Mouse (Mus musculus): Measurements from ENCODE around the gene Gm6993. TPM values are rescaled to one million over a fixed set of nuclear protein-coding genes. Genes with fewer than 3 reads are reported as not detected.

Gm6993 gene
- polyA plus RNA-seq, 1 experiment from 2014 or later: not detected

DNA sequence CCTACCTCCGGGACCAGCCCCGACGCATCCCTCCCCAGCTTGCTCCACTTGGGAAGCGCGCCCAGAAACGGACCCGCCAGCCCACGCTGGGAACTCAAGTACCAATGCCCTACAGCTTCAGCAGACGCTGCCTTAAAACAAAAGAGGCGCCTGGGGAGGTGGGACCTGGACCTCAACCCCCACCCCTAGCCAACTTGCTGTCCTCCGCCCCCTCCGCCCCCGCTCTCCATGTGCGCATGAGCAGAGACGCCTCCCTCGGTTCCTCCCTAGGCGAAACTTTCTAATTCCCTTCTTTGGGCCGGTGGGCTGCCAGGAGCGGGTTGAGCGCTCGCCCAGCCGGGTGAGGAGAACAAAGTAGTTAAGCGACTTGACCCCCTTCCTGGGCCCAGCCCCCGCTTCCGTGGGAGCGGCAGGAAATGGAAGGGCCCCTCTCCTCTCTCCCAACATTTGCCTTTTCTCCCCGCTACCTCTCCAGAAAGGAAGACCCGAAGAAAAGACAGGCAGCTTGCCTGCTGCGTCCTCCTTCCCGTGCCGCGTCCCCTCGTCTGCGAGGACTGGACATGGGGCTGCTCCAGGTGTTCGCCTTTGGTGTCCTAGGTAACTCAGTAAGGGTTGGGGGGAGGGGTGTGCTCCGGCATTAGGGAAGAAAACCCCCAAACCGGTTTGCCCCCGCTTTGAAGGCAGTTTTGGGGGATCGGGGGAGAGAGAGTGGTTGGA lies 24.6 kb downstream of the Gm6993 start, which contains the start of gene Lamb1:
TSS of gene Lamb1 (plus strand) at position 230 of the 717 bp plus-strand sequence.
- peak within 1 kb of the TSS; percentile 90 for H3K4me2 ChIP-seq (replicated peaks; ENCODE audit: low read depth)
- H3K27ac ChIP-seq (replicated peaks): peak within 1 kb of the TSS; percentile 79
- DNase-seq (ENCODE audit: low spot score) (peak; percentile 73), ATAC-seq (ENCODE audit: low FRiP score, low TSS enrichment) (peak; percentile 39; the same call in 1 of the 2 replicates)
- TF ChIP-seq CTCF (IDR thresholded peaks at IDR 0.05; ENCODE audit: low read depth) (no peak), EP300 (optimal IDR thresholded peaks at IDR 0.05) (no peak)
- H3K9me3 ChIP-seq (ENCODE audit: control insufficient read depth, low read length): no peaks in the 10 kb centered on the region
- peak within 1 kb of the TSS; percentile 76 for H3K4me3 ChIP-seq (ENCODE audit: low read depth, low read length)
- no peaks in the 10 kb centered on the region for H3K27me3 ChIP-seq (ENCODE audit: control insufficient read depth, insufficient read depth, low read length)
- 2% methylated on average over 38 of the region's 39 CpGs for WGBS
- no peaks in the 10 kb centered on the region for H3K4me1 ChIP-seq (replicated peaks; ENCODE audit: control insufficient read depth, insufficient read depth)
- peak within 1 kb of the TSS; percentile 71 for H3K9ac ChIP-seq (ENCODE audit: low read length)
- no peaks in the 10 kb centered on the region for H3K36me3 ChIP-seq (ENCODE audit: control insufficient read depth, insufficient read depth, low read length)

DNA sequence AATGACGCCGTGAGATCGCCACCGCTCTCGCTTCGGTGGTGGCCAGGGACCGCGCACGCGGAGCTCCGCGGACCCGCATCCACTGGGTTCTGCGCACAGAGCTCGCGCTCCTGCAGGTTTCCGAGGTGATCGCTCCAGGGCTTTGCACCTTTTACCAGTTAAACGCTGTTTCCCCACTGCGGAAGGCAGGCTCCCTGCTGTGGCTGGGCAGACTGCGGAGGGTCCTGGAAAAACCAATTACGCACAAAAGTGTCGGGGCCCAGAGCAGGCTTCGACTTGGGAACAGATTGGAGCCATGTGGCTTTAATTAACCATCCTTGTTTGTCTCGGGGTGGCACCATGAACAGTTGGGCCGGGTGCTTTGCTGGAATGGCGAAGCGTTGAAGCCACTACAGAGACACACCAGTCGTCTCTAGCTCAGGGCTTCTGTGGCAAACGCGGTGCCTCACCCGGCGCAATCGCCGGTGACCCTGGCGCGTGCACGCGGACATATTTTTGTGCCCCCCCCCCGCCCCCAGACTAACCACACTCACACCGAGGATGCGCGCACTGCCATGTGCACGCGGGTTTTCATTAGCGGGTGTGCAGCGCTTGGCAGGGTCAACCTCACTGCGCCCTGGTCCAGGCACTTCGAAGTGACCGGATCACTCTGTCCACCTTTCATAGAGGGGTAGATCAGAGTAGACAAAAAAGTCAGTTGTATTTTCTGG lies 25.3 kb downstream of the Gm6993 start:
- Histone ChIP-seq H3K4me1 (replicated peaks; ENCODE audit: control insufficient read depth, insufficient read depth) (no peaks in the 10 kb centered on the region), H3K27me3 (ENCODE audit: control insufficient read depth, insufficient read depth, low read length) (no peaks in the 10 kb centered on the region), H3K4me2 (replicated peaks; ENCODE audit: low read depth) (peak overlapping the region; percentile 90), H3K36me3 (ENCODE audit: control insufficient read depth, insufficient read depth, low read length) (peaks cover 2% of the 10 kb centered on the region; the same call in 1 of the 2 replicates), H3K27ac (replicated peaks) (peak overlapping the region; percentile 79), H3K9me3 (ENCODE audit: control insufficient read depth, low read length) (no peaks in the 10 kb centered on the region), H3K4me3 (ENCODE audit: low read depth, low read length) (peak overlapping the region; percentile 76), H3K9ac (ENCODE audit: low read length) (peak overlapping the region; percentile 71)
- under 1% methylated on average over 50 of the region's 50 CpGs for WGBS
- peak; percentile 33 for DNase-seq (ENCODE audit: low spot score)
- ATAC-seq (ENCODE audit: low FRiP score, low TSS enrichment): peak; percentile 47; the same call in 1 of the 2 replicates
- no peak for TF ChIP-seq CTCF (IDR thresholded peaks at IDR 0.05; ENCODE audit: low read depth)
- no peak for TF ChIP-seq EP300 (optimal IDR thresholded peaks at IDR 0.05)

DNA sequence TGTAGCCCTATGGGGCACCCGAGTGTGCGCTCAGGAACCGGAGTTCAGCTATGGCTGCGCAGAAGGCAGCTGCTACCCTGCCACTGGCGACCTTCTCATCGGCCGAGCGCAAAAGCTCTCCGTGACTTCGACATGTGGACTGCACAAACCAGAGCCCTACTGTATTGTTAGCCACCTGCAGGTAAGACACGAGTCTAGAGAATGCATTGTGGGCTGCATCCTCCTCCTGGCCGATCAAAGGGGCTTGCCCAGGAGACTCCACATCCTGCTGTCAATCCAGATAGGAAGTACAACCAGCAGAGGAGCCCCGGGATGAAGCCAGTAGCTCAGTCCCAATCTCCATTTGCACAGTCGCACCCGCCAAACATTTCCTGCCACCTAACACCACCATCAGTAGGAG lies 26.1 kb downstream of the Gm6993 start:
- H3K27ac ChIP-seq (replicated peaks): no peak overlapping the region
- H3K27me3 ChIP-seq (ENCODE audit: control insufficient read depth, insufficient read depth, low read length): no peaks in the 10 kb centered on the region
- peak; percentile 35 for DNase-seq (ENCODE audit: low spot score)
- ATAC-seq (ENCODE audit: low FRiP score, low TSS enrichment): no peak
- H3K4me3 ChIP-seq (ENCODE audit: low read depth, low read length): peak overlapping the region; percentile 76
- H3K36me3 ChIP-seq (ENCODE audit: control insufficient read depth, insufficient read depth, low read length): peaks cover 2% of the 10 kb centered on the region; the same call in 1 of the 2 replicates
- 15% methylated on average over 15 of the region's 15 CpGs for WGBS
- peaks cover 4% of the 10 kb centered on the region for H3K4me1 ChIP-seq (replicated peaks; ENCODE audit: control insufficient read depth, insufficient read depth)
- 0 out of 2 replicates have a peak, but pooled peaks have one; percentile 3 for TF ChIP-seq CTCF (IDR thresholded peaks at IDR 0.05; ENCODE audit: low read depth)
- no peak for TF ChIP-seq EP300 (optimal IDR thresholded peaks at IDR 0.05)
- H3K9ac ChIP-seq (ENCODE audit: low read length): peak overlapping the region; percentile 71
- peak overlapping the region; percentile 90 for H3K4me2 ChIP-seq (replicated peaks; ENCODE audit: low read depth)
- no peaks in the 10 kb centered on the region for H3K9me3 ChIP-seq (ENCODE audit: control insufficient read depth, low read length)

DNA sequence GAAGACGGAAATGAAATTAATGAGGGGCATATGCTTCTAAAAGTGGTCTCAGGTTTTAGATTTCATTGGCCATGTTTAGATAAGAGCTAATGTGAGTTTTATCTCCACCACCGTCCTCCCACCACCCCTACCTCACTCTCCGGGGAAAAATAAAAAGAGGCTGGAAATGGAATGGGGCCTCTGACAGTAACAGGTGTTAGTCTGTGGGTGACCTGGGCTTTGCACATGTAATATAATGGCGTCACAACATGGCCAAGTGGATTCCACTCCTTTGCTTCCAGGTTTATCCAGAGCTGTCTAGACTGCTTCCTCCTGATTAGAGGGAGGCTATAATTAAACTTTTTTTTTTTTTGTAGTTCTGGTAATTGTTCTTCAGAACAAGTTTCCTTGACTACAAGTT lies 26.8 kb downstream of the Gm6993 start:
- TF ChIP-seq EP300 (optimal IDR thresholded peaks at IDR 0.05) (no peak), CTCF (IDR thresholded peaks at IDR 0.05; ENCODE audit: low read depth) (no peak)
- H3K4me1 ChIP-seq (replicated peaks; ENCODE audit: control insufficient read depth, insufficient read depth): peaks cover 8% of the 10 kb centered on the region
- no peak overlapping the region for H3K27ac ChIP-seq (replicated peaks)
- H3K9ac ChIP-seq (ENCODE audit: low read length): no peak overlapping the region
- H3K4me2 ChIP-seq (replicated peaks; ENCODE audit: low read depth): peak overlapping the region; percentile 90
- peak overlapping the region; percentile 76 for H3K4me3 ChIP-seq (ENCODE audit: low read depth, low read length)
- DNase-seq (ENCODE audit: low spot score): no peak
- no peak for ATAC-seq (ENCODE audit: low FRiP score, low TSS enrichment)
- 37% methylated on average over 4 of the region's 4 CpGs for WGBS
- no peaks in the 10 kb centered on the region for H3K9me3 ChIP-seq (ENCODE audit: control insufficient read depth, low read length)
- peaks cover 3% of the 10 kb centered on the region; the same call in 1 of the 2 replicates for H3K36me3 ChIP-seq (ENCODE audit: control insufficient read depth, insufficient read depth, low read length)
- H3K27me3 ChIP-seq (ENCODE audit: control insufficient read depth, insufficient read depth, low read length): no peaks in the 10 kb centered on the region

DNA sequence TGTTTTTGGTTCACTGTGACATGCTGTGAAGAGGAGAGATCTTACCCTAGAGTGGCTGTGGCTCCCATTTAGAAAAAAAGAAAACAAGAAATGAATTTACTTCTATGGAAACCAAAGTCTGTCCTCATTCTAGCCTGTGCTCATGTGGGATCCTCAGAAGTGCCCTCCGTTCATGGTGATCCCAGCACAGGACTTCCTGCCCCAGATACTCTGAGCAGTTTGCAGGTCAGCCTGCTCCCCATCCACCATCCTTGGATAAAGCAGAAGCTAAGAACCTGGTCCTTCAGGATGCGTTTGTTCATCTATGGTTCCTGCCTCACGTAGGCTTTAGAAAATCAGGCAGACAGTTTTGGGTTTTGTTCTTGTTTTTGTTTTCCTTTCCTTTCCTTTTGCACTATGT lies 27.7 kb downstream of the Gm6993 start:
- peaks cover 8% of the 10 kb centered on the region for H3K4me1 ChIP-seq (replicated peaks; ENCODE audit: control insufficient read depth, insufficient read depth)
- H3K4me2 ChIP-seq (replicated peaks; ENCODE audit: low read depth): no peak overlapping the region; the same call in 1 of the 2 replicates
- no peaks in the 10 kb centered on the region for H3K9me3 ChIP-seq (ENCODE audit: control insufficient read depth, low read length)
- DNase-seq (ENCODE audit: low spot score) (no peak), ATAC-seq (ENCODE audit: low FRiP score, low TSS enrichment) (no peak)
- WGBS: 75% methylated on average over 3 of the region's 3 CpGs
- H3K4me3 ChIP-seq (ENCODE audit: low read depth, low read length): no peak overlapping the region
- H3K27me3 ChIP-seq (ENCODE audit: control insufficient read depth, insufficient read depth, low read length): no peaks in the 10 kb centered on the region
- H3K9ac ChIP-seq (ENCODE audit: low read length): no peak overlapping the region
- TF ChIP-seq EP300 (optimal IDR thresholded peaks at IDR 0.05): no peak
- H3K27ac ChIP-seq (replicated peaks): no peak overlapping the region
- peaks cover 11% of the 10 kb centered on the region for H3K36me3 ChIP-seq (ENCODE audit: control insufficient read depth, insufficient read depth, low read length)
